Mouse (Mus musculus) stomach, postnatal 0 days (tissue): ENCODE measurements around the gene Specc1. TPM values are rescaled to one million over a fixed set of nuclear protein-coding genes. Genes with fewer than 3 reads are reported as not detected.

Source experiments
- ATAC-seq: fragments of 200-750 bp; cut with Nextera tagmentation; 2 replicates; pipeline ENCODE4 v1.8.0; 2017; ENCODE audit not compliant: low FRiP score, low TSS enrichment
- DNase-seq: peaks from one replicate; pipeline ENCODE4 v3.0.0-alpha.2; 2016; ENCODE audit warnings: low spot score
- H3K27ac ChIP-seq: fragments of 300-500 bp; sonication (generic); replicated peaks from 2 replicates; pipeline ENCODE4 v1.5.1; 2014; ENCODE audit warnings: mild to moderate bottlenecking, control low read depth
- H3K27me3 ChIP-seq: fragments of 300-500 bp; sonication (generic); 2 replicates; pipeline ENCODE4 v1.6.1; 2014; ENCODE audit warnings: low read length; ENCODE audit not compliant: control insufficient read depth, insufficient read depth
- H3K36me3 ChIP-seq: fragments of 300-500 bp; sonication (generic); 2 replicates; pipeline ENCODE4 v1.6.1; 2014; ENCODE audit warnings: low read length, mixed read lengths; ENCODE audit not compliant: control insufficient read depth, insufficient read depth
- H3K4me1 ChIP-seq: fragments of 300-500 bp; sonication (generic); replicated peaks from 2 replicates; pipeline ENCODE4 v1.6.1; 2014; ENCODE audit warnings: antibody characterized with exemption; ENCODE audit not compliant: control insufficient read depth, insufficient read depth
- H3K4me2 ChIP-seq: fragments of 300-500 bp; sonication (generic); replicated peaks from 2 replicates; pipeline ENCODE4 v1.6.1; 2014; ENCODE audit warnings: low read depth, mild to moderate bottlenecking, control low read depth, moderate library complexity
- H3K4me3 ChIP-seq: fragments of 300-500 bp; sonication (generic); 2 replicates; pipeline ENCODE4 v1.5.1; 2014; ENCODE audit warnings: low read depth, low read length, control low read depth
- H3K9ac ChIP-seq: fragments of 300-500 bp; sonication (generic); 2 replicates; pipeline ENCODE4 v1.6.1; 2014; ENCODE audit warnings: mild to moderate bottlenecking, low read length, control low read depth, mixed read lengths
- H3K9me3 ChIP-seq: fragments of 300-500 bp; sonication (generic); 2 replicates; pipeline ENCODE4 v1.6.1; 2016; ENCODE audit warnings: low read length; ENCODE audit not compliant: control insufficient read depth
- CTCF ChIP-seq: IDR thresholded peaks from 2 replicates; pipeline ENCODE4 v1.5.1; 2016; ENCODE audit warnings: antibody characterized with exemption, low read depth, mild to moderate bottlenecking, moderate library complexity
- EP300 ChIP-seq: optimal IDR thresholded peaks from 2 replicates; pipeline ENCODE3; 2016; ENCODE audit warnings: antibody characterized with exemption
- WGBS: fragments of 180-500 bp; shearing (Covaris S2); extraction: QIAGEN DNeasy Blood & Tissue Kit; methylation state at CpG from one replicate; pipeline ENCODE4 v1.1.7; 2014; 5-methylcytosine and 5-hydroxymethylcytosine counted together
- polyA plus RNA-seq: library from polyadenylated mRNA; unstranded; fragments of >200 nt; fragmentation: Nextera tagmentation; extraction: Ambion mirVana; gene quantifications from 2 replicates; pipeline ENCODE4 v1.2.1, GENCODE M21; 2015

The Specc1 gene
- polyA plus RNA-seq, 1 experiment from 2014 or later, result 3.2 TPM

- WGBS, result 47% methylated on average over 3 of the region's 3 CpGs
- no peaks in the 10 kb centered on the region for H3K36me3 ChIP-seq
- TF ChIP-seq EP300, result no peak
- TF ChIP-seq CTCF, result no peak
- DNase-seq, result no peak
- no peaks in the 10 kb centered on the region for H3K27me3 ChIP-seq
- no peak overlapping the region for H3K4me3 ChIP-seq
- H3K4me1 ChIP-seq, result no peaks in the 10 kb centered on the region
- H3K9me3 ChIP-seq, result no peaks in the 10 kb centered on the region
- H3K27ac ChIP-seq, result no peak overlapping the region
- H3K9ac ChIP-seq, result no peak overlapping the region
- H3K4me2 ChIP-seq, result no peak overlapping the region
- ATAC-seq, result no peak
Measured at GRCm38 (mm10) chr11:62103380-62103911, 146.9 kb downstream of the Specc1 start.

DNA sequence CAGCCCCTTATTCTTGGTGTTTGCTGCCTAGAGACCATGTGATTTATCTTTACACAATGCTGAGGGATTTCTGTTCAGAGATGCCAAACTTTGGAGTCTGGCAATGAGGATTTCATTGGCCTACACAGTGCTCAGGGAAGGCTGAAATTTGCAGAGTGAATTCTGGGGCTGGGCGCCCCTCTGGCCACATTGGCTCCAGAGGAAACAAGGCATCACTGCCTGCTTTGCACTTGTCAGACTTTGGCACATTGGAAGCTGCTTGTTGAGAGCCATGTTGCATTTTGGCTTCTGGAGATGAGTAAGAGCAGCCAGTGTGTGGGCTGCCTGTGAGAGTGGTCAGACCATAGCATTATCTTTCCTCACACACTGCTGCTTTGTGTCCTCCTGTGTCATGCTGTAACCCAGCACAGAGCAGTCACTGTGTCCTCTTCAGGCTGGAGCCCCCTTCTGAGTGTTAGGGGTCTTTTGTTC is 149.9 kb downstream of the Specc1 start:
- 91% methylated on average over 1 of the region's 1 CpGs for WGBS

DNA sequence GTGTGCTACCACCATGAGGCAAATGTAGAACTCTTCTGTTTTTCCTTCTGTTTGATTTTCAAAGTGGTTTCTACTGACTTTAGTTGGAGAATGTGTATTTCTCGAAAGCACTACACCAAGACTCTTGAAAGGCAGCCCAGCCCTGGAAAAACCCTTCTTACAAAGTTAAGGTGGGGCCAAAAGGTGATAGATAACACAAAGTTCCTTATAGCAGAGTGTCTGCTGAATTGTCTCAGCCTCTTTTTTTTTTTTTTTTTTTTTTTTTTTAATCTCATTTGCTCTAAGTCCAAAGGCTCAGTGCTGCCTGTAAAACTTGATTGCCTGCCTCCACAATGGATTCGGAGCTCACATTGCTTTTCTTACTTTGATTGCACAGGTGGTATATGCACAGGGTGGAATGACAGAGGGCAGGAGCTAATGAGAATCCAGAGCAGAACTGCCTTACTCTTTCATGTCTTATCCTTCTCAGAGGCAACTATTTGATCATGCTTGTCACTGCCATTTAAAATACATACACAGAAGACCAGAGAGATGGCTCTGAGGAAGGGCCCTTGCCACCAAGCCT is 150.8 kb downstream of the Specc1 start:
- no peak overlapping the region for H3K9ac ChIP-seq
- DNase-seq (no peak), ATAC-seq (no peak)
- H3K36me3 ChIP-seq, result no peaks in the 10 kb centered on the region
- TF ChIP-seq CTCF, result no peak
- no peak for TF ChIP-seq EP300
- 58% methylated on average over 2 of the region's 2 CpGs for WGBS
- H3K9me3 ChIP-seq, result no peaks in the 10 kb centered on the region
- H3K4me3 ChIP-seq, result no peak overlapping the region
- no peaks in the 10 kb centered on the region for H3K27me3 ChIP-seq
- H3K4me2 ChIP-seq, result no peak overlapping the region
- no peak overlapping the region for H3K27ac ChIP-seq
- no peaks in the 10 kb centered on the region for H3K4me1 ChIP-seq

More for the DNA sequence above, 149.9 kb downstream of the Specc1 start:
- no peaks in the 10 kb centered on the region for H3K36me3 ChIP-seq
- no peak overlapping the region for H3K4me3 ChIP-seq
- TF ChIP-seq EP300 (no peak), CTCF (no peak)
- no peaks in the 10 kb centered on the region for H3K27me3 ChIP-seq
- no peaks in the 10 kb centered on the region for H3K9me3 ChIP-seq
- no peak overlapping the region for H3K4me2 ChIP-seq
- no peak for ATAC-seq
- no peak overlapping the region for H3K27ac ChIP-seq
- DNase-seq, result no peak
- no peaks in the 10 kb centered on the region for H3K4me1 ChIP-seq
- no peak overlapping the region for H3K9ac ChIP-seq

DNA sequence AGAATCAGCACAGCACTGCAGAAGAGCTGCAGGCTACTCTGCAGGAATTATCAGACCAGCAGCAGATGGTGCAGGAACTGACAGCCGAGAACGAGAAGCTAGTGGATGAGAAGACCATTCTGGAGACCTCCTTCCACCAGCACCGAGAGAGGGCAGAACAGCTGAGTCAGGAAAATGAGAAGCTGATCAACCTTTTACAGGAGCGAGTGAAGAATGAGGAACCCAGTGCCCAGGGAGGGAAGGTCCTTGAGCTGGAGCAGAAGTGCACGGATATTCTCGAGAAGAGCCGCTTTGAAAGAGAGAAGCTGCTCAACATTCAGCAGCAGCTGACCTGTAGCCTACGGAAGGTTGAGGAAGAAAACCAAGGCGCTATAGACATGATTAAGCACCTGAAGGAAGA is 162.0 kb downstream of the Specc1 start:
- Histone ChIP-seq H3K27me3 (no peaks in the 10 kb centered on the region), H3K27ac (no peak overlapping the region), H3K4me3 (no peak overlapping the region), H3K36me3 (no peaks in the 10 kb centered on the region), H3K4me2 (no peak overlapping the region), H3K9me3 (no peaks in the 10 kb centered on the region), H3K9ac (no peak overlapping the region), H3K4me1 (no peaks in the 10 kb centered on the region)
- ATAC-seq, result no peak
- TF ChIP-seq CTCF, result no peak
- TF ChIP-seq EP300, result no peak
- WGBS, result 81% methylated on average over 9 of the region's 9 CpGs
- DNase-seq, result no peak

- Histone ChIP-seq H3K9ac (no peak overlapping the region), H3K27ac (no peak overlapping the region), H3K4me3 (no peak overlapping the region), H3K36me3 (no peaks in the 10 kb centered on the region), H3K4me1 (no peaks in the 10 kb centered on the region), H3K27me3 (no peaks in the 10 kb centered on the region), H3K9me3 (no peaks in the 10 kb centered on the region), H3K4me2 (no peak overlapping the region)
- DNase-seq, result no peak
- 31% methylated on average over 3 of the region's 3 CpGs for WGBS
- TF ChIP-seq EP300 (no peak), CTCF (no peak)
- ATAC-seq, result no peak
Measured at GRCm38 (mm10) chr11:62119871-62120270, 163.3 kb downstream of the Specc1 start.

- ATAC-seq (no peak), DNase-seq (no peak)
- Histone ChIP-seq H3K27me3 (no peaks in the 10 kb centered on the region), H3K36me3 (no peaks in the 10 kb centered on the region), H3K4me3 (no peak overlapping the region), H3K27ac (no peak overlapping the region), H3K4me1 (no peaks in the 10 kb centered on the region), H3K9me3 (no peaks in the 10 kb centered on the region), H3K4me2 (no peak overlapping the region), H3K9ac (no peak overlapping the region)
- TF ChIP-seq EP300 (no peak), CTCF (no peak)
- WGBS, result 74% methylated on average over 5 of the region's 5 CpGs
Measured at GRCm38 (mm10) chr11:62121365-62121764, 164.8 kb downstream of the Specc1 start.
